Mouse (Mus musculus): ENCODE measurements around the gene Vrtn.

Vrtn gene

DNA sequence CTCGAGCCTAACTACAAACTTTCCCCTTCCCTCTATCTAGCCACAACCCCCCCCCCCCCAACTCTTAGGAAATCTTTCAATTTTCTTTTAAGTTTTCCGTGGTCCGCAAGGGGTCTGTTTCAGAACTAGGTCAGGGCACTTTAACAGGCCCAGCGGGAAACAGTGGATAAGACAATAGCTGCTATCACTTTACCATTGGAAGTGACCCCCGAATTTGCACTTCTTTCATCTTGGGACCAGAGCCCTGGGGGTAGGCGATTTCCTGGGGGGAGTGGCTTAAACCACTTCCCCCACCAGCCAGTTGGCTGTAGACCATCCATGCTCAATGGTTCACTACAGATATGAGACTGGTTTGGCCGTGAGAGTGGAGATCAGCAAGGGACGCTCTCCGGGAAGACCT lies at the start of gene Vrtn:
Gene Vrtn (plus strand): TSS at position 366 of the 400 bp plus-strand sequence.
- no peak for DNase-seq (ENCODE audit: low spot score)

DNA sequence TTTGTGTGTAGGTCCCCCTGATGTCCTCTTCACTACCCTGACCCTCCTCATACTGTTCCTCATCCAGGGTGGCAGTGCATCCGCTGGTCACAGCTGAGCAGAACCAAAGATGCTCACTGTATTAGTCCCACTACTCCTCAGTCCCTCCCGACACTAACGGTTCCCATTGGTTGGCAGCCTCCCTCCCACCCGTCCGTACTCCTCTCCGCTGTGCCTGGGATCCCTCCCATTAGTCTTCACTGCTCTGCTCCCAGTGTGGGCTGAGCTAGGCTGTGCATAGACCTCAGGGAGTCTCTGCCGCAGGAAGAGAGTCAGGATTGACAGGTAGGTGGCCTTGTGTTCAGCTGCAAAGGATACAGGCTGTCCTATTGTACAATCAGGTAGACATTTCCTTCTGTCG lies 42.5 kb upstream of the Vrtn start:
- no peak for DNase-seq (ENCODE audit: low spot score)

DNA sequence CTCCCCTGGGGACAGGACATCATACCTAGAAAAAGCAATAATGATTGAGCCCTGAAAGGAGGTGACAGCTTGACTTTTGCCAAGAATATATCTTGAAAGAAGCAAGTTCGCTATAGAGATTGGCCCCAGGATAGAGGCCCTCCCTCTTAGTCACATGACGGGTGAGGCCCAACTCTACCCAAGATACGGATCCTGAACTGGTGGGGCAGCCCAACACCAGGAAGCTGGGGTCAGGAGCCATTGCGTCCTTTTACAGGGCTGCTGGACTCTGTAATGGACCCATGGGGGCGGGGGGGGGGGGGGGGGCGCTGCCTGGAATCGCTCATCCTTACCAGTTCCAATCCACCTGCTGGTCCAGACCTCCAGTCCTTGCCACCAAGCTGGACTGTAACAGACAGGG lies 36.8 kb upstream of the Vrtn start:
- DNase-seq (ENCODE audit: low spot score), result no peak

DNA sequence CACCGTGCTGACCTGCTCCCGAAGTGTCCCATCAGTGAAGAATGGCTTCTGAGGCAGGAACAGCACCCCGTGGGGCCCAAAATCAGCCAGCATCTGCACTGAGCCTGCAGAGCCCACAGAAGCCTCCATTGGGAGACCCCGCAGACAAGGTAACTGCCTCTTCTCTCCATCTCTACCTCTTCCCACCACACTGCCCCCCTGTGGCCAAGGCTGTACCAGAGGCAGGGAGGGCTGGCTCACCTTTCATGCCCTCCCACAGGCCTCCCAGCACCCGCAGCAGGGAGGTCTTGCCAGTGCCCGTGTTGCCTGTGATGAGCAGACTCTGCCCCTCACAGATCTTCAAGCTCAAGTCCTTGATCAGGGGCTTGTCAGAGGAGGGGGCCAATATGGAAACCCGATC lies 35.0 kb upstream of the Vrtn start:
- no peak for DNase-seq (ENCODE audit: low spot score)

DNA sequence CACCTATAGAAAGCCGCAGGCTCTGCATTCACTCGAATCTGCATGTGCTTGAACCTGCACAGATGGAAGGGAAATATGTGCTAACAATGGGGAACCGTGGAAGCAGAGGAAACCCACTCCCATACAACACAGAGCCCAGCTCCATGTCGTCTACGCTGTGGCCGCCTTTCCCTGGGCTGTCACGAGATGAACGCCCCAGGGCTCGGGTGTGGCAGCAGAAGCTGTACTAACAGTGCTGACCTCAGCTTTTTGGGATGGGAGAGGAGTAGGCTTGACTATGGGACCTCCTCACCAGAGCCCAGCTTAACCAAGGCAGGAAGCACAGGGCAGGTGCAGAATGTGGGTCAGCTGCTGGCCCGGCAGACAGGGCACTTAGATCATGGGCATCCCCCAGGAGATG lies 29.1 kb upstream of the Vrtn start:
- no peak for DNase-seq (ENCODE audit: low spot score)

DNA sequence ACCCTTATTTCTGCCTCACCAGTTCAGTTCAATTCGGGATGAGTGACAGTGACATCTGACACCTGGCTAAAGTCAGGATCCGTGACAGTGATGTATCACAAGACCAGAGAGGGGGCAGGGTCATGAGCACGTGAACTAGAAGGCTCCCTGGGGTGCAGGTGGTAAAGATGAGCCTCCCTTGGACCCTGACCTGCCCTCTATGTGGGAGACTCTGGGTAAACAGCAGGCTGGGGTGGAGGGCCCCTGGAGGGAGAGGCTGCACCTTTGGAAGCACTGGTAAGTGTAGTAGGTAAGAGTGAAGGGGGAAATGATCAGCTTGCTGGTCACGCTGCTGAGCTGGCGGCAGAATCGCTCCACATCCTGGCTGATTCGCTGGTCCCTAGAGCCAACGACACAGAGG lies 28.3 kb upstream of the Vrtn start:
- DNase-seq (ENCODE audit: low spot score), result no peak

DNA sequence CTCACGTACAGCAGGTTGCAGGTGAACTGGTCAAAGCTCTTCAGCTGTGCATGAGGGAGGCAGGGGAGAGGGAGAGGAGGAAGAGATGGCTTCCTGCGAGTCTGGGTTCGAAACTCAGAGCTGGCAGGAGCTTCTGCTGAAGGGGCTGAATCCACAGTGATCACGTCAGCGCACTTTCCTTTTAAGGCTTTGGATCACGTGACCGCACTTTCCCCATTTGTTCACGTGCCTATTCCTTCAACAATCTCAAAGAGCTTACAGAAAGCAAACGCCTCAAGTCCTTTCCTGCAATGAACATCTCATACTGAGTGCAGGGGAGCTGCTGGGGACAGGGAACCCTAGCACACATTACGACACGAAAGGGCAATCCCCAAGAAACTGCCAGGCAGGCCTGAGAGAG lies 26.8 kb upstream of the Vrtn start:
- no peak for DNase-seq (ENCODE audit: low spot score)

DNA sequence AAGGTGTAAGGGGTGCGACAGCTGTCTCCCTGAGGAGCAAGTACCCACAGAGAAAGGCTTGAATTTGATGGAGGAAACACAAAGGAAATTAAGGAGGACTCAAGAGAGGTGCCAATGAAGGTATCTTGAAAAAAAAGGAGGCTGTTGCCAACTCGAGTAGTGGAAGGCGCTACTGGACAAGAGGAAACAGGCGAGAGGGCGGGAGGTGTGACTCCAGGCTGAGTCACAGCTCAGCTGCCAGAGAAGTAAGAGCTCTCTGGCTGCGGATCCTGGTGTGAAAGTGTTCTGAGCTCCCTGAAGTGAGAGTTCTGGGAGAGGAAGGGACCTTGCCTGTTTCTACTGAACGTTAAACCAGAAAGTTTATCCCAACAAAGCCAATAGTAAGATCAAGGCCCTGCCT lies 26.3 kb upstream of the Vrtn start:
- no peak for DNase-seq (ENCODE audit: low spot score)

DNA sequence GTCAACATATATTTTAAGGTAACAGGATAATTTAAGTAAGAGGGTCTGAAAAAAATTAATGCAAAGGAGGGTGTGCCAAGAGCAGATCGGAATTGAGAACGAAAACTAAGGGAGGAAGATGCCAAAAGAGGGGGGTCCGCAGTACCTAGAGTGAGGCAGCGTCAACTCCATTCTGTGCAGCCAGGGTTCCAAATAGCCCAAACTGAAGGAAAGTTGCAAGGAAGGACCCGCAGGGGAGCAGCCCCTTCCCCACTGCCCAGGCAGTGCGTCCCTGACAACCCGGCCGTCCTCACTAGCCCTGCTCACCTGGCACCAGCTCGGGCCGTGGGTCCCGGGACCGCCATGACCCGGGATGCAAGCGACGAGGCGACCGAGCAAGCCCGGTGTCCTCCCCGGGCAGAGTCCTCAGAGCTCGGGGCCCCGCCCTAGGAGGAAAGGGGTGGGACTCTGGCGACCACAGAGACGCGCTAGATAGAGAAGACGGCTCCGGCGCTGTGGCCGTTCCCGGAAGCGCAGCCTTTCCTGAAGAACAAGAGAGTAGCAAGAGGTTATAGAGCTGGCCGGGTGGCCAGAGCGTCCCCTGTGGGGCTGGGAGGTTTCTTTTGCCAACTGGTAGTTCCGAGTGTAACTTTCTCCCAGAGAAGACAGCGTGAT lies 23.7 kb upstream of the Vrtn start, which contains the start of gene Abcd4:
Gene Abcd4 (minus strand): TSS at position 437 of the 654 bp plus-strand sequence.
- DNase-seq (ENCODE audit: low spot score), result peak; percentile 59

DNA sequence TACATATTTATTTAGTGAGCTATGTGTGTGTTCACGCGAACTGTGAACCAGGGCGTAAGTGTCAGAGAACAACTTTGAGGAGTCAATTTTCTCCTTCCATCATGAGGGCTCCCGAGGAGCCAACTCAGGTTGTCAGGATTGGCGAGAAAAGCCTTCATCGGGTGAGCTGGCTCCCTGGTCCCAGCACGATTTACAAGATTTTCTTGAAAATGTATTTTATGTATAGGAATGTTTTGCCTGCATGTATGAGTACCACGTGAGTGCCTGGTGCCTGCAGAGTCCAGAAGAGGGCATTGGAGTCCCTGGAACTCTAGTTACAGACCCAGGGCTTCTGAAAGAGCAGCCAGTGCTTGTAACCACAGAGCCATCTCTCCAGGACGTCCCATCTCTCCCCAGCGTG lies 23.2 kb upstream of the Vrtn start:
- no peak for DNase-seq (ENCODE audit: low spot score)

DNA sequence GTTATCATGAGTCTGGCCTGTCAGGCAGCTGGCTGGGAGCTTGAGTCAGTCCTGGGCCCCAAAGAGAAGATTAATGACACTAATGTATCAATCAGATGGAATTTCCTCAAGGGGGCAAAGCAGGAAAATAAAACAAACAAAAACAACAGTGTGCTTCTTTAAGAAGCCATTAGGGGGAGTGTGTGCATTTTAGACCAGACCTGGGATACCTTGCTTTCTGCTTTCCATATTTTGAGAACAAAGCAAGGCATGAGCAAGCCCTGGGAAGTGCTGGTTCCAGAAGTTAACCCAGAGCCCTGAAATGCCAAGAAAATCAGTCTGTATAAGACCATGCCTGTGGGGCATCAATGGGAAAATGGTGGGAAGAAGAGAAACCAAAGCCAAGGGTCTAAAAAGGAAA lies 19.8 kb upstream of the Vrtn start:
- DNase-seq (ENCODE audit: low spot score), result no peak

DNA sequence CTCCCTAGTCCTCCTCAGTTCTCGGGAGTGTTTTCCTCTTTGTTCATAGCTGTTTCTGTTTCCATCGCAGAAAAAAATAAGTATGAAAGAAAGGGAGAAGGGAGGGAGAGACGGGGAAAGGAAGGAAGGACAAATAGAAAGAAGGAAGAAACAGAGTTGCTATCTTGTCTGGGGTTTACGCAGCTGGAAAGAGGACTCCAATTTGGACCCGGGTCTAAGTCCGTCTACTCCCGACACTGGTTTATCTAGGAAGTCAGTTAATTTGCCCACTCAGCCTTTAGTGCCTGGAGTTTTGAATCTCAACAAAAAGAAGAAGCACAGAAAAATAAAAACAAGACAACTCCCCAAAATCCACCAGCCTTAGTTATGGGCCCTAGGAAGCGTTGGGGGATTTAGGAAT lies 16.2 kb upstream of the Vrtn start:
- DNase-seq (ENCODE audit: low spot score), result no peak

DNA sequence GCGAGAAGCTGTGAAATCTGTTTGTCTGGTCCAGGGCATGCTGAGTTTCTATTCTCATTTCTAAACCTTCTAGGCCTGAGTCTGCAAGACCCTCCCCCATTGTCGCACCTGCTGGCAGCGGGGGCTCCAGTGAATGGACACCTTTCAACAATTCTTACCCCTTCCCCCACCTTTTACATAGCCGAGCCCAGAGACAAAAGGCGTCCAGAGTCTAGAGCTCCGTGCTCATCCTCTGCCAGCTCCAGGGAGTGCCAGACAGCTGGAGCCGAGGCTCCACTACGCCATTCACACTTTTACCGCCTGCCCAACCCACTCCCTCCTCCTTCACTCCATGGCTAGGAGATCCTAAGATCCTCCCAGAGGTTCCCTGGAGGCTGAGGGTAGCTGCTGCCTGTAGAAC lies 15.7 kb upstream of the Vrtn start:
- DNase-seq (ENCODE audit: low spot score), result no peak

DNA sequence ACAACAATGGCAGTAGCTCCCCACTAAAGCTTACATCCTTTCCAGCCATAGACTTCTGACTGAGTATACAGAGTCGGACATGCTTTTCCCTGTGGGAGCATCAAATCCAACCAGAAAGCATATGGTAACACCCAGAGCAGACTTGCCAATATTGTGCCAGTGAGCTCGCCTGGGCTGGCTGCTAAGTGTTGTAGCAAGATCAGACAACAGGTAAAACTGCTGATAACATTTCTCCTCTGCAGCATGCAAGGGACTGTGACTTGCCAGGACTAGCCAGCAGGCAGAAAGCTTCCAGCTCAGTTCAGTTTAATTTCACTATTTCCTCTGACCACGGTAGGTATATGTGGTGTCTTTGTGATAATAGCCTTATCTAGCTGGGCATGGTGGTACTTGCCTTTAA lies 9.0 kb upstream of the Vrtn start:
- DNase-seq (ENCODE audit: low spot score), result no peak

DNA sequence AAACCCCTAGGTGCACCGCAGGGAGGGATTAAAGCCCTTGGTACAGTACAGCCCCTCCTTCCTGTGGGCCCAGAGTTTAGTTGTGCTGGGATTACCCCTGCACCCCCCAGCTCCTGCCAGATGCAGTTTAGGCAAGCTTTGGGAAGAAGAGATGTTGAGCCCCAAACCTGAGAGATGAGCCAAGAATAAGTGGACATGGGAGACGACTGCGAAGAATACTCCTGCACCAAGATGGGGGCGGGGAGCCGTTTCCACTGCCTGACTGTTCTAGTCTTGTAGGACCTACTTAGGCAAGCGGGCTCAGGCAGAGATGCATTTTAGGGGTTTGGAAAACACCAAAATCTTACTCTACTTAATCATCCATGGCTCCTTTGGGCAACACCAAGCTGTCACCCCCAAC lies 566 bp upstream of the Vrtn start:
- no peak for DNase-seq (ENCODE audit: low spot score)

DNA sequence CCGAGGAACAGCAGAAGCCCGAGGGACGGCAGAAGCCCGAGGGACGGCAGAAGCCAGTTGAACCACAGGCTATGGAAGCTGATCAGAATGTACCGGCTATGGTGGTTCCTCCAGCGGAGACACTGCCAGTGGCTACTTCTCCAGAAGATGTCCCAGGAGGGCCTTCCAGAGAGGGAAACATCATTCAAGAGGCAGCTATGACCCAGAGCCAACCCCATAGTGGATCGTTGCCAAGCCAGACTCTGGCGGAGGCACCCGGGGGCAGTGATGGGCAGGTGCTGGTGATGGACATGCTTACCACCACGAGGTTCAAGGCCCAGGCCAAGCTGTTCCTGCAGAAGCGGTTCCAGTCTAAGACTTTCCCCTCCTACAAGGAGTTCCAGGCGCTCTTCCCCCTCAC lies 9.4 kb downstream of the Vrtn start:
- DNase-seq (ENCODE audit: low spot score), result no peak

DNA sequence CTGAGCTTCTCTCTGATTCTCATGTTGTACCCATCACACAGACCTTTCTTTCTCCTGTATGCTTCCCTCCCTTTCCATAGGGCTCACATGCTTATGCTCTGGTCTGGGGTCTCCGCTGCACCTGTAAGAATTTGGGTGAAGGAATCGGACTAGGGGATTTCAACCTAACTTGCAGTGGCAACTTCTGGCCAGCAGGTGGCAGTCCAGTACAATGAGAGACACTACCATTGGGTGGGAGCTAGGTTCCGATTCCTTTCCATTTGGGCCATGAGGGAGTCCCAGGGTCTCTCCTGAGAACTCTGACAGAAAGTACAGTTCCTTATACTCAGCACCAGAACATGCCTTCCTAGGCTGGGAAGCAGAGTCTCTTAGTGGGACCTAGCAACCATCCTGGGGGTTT lies 13.1 kb downstream of the Vrtn start:
- no peak for DNase-seq (ENCODE audit: low spot score)

DNA sequence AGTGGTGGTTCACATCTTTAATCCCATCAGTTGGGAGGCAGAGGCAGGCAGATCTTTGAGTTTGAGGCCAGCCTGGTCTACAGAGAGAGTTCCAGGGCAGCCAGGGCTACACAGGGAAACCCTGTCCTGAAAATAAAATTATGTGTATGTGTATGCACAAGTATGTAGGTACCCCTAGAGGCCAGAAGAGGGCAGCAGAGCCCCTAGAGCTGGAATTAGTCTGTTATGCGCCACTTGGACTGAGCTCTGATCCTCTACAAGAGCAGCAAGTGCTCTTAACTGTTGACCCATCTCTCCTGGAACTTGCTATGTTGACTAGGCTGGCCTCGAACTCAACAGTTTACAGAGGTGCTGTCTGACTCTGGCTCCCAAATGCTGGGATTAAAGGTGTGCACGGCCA lies 29.7 kb downstream of the Vrtn start:
- no peak for DNase-seq (ENCODE audit: low spot score)

DNA sequence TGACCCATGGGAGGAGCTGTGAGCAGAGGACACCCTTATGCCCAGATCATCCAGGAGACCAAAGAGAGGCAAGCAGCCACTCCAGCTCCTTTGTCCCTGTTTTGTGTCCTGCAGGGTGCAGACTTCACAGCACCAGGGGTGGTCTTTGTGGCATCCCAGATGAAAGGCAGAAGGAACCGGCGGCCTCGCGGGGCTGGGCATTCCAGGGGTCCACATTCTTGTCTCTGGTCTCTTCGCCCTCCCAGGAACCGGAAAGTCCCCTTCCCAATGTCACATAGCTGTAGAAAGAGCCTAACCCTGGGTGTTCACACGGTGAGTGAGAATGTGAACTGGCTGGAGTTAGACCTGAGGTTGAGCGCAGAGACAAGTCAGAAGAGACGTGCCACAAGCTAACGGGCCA lies 30.8 kb downstream of the Vrtn start:
- DNase-seq (ENCODE audit: low spot score), result no peak

DNA sequence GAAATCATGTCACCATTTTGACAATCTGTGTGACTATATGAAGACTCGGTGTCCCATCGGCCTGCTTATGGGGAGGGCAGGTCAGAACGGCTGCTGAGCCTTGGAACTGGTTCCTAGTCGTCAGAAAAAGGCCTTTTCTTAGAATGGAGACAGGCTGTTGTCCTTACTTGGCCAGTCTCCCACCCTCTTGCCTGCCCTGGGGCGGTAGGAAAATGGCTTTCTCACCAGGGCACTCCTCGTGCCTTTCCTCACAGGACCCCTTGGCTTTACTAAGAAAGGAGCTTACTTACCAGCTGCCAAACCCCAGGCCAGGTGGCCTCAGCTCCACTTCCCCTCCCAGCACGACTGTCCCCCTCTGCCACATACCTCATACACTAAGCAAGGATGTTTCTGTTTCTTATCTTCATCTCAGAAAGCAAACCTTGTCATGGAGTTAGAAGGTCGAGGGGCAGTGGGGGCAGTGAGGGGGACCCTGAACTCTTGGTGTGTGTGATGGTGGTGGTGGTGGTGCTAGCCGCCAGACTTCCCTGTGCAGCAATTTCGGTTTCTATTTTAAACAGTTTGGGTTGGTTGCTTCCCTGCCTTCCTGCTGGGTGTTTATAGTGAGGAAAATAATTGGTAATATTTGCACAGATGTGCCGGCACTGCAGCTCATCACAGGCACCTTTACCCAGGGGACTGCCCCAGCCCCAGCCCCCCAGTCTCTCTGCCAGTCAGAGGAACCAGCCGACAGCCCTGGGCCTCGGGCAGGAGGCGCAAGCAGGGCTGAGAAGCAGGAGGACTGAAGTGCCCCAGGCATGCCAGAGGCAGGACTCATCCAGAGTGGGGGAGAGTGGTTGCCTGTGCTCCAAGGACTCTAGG lies 34.1 kb downstream of the Vrtn start:
- DNase-seq (ENCODE audit: low spot score), result no peak

DNA sequence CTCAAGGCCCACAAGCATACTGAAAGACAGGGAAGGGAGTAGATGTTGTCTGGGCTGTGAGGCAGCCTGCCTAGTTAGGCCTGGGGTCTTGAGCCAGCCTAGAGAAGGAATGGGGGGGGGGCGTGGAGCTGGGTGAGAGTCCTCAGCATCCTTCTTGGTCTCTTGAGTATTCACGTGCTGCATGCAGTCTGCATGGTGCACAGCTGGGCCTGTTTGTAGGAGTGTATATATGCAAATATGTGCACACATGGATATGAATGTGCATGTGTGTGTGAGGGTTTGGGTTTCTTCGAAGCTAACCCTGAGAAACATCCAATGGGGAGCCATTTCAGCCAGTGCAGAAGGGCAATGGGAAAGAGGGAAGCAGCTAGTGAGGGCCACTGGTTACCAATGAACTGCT lies 35.2 kb downstream of the Vrtn start:
- DNase-seq (ENCODE audit: low spot score), result no peak

DNA sequence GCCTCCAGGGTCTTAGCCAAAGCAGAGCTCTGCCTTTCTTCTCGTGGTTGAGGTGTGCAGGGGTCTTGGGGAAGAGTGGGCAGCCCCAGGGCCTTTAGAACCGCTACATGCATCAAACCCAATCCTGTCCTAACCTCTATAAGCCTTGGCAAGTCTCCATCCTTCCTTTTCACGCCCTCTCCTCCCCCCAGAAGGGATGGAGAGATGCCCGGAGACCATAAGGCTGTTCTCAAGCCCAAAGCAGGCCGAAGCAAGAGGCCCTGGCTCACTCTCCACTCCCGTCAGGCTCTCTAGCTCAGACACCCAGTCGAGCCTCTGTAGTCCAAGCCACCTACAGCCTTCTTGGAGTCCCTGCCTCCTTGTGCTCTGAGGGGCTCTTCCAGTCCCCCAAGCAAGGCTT lies 43.8 kb downstream of the Vrtn start:
- no peak for DNase-seq (ENCODE audit: low spot score)

DNA sequence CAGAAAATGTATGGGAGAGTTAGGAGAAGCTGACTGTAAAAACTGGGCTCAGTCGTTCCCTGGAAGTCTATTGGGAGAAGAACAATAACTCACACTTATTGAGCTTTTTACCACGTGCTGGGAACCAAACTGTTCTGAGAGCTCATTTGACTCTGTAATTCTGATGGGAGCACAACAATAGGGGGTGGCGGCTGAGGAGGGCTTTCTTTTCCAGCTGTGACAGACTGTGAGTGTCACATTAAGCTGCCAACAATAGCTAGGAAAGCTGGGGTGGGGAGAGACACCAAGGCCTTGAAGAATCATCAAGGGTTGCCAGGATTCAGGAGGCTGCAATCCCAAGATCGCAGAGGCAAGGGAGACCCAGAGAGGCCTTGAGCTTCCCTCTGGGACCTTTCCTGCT lies 45.4 kb downstream of the Vrtn start:
- no peak for DNase-seq (ENCODE audit: low spot score)

DNA sequence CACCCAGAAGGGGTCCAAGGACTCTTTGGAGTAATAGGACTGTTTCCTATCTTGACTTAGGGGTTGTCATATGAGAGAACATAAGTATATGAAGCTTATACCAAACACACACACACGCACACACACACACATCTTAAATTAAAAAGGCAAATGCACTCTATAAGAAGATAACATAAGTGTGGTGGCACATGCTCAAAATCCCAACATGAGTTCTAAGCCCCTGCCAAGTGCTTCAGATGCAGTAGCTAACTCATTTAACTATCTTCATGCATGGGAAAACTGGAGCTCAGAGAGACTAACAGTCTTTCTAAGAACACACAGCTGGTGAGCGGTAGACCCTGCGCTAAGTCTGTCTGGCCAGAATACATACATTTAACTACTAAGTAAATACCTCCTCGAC lies 46.7 kb downstream of the Vrtn start:
- no peak for DNase-seq (ENCODE audit: low spot score)

Measured in urinary bladder, postnatal 10 days (tissue).